Mouse (Mus musculus) kidney, postnatal 25 days (tissue): ENCODE results near the gene Tarbp2.

Source experiments
- DNase-seq, 2 experiments: peaks; one replicate each; pipeline ENCODE4 v3.0.0; 2021; ENCODE audit warnings: mixed read lengths in 2 of 2

The Tarbp2 gene

GRCm38 (mm10) chr15:102505770-102506463 is 12.1 kb upstream of the Tarbp2 start:
- DNase-seq, result no peak

GRCm38 (mm10) chr15:102506464-102506830 is 11.5 kb upstream of the Tarbp2 start:
- no peak for DNase-seq

GRCm38 (mm10) chr15:102506864-102507263 is 11.1 kb upstream of the Tarbp2 start:
- no peak for DNase-seq

- no peak for DNase-seq
Measured at GRCm38 (mm10) chr15:102507561-102507960, 10.4 kb upstream of the Tarbp2 start.

- DNase-seq, result no peak
Measured at GRCm38 (mm10) chr15:102508336-102508735, 9.7 kb upstream of the Tarbp2 start.

GRCm38 (mm10) chr15:102510110-102510509 is 7.9 kb upstream of the Tarbp2 start:
- DNase-seq, result no peak

- peak; percentile 91 to 94 for DNase-seq
Measured at GRCm38 (mm10) chr15:102510590-102511284, 7.3 kb upstream of the Tarbp2 start.

GRCm38 (mm10) chr15:102511285-102511833 is 6.6 kb upstream of the Tarbp2 start:
- DNase-seq, result peak in 1 of 2 experiments; percentile 39

GRCm38 (mm10) chr15:102512010-102512409 is 6.0 kb upstream of the Tarbp2 start:
- no peak for DNase-seq

- no peak for DNase-seq
Measured at GRCm38 (mm10) chr15:102512471-102512870, 5.5 kb upstream of the Tarbp2 start.

- DNase-seq, result no peak
Measured at GRCm38 (mm10) chr15:102513004-102513403, 5.0 kb upstream of the Tarbp2 start.

- DNase-seq, result no peak
Measured at GRCm38 (mm10) chr15:102515261-102515660, 2.7 kb upstream of the Tarbp2 start.

GRCm38 (mm10) chr15:102515791-102516190 is 2.2 kb upstream of the Tarbp2 start:
- no peak for DNase-seq

GRCm38 (mm10) chr15:102516293-102516692 is 1.7 kb upstream of the Tarbp2 start:
- peak in 1 of 2 experiments; percentile 53 for DNase-seq

GRCm38 (mm10) chr15:102516728-102517404 is 1.1 kb upstream of the Tarbp2 start, which contains the start of gene Map3k12:
Map3k12 (minus strand) TSS chr15:102517064.
- DNase-seq, result peak; percentile 68 to 84

- no peak for DNase-seq
Measured at GRCm38 (mm10) chr15:102517631-102517975, 389 bp upstream of the Tarbp2 start.

- peak in 1 of 2 experiments; percentile 37 for DNase-seq
Measured at GRCm38 (mm10) chr15:102518859-102519201, 838 bp downstream of the Tarbp2 start.

- no peak for DNase-seq
Measured at GRCm38 (mm10) chr15:102519211-102520141, 1.5 kb downstream of the Tarbp2 start.

- peak in 1 of 2 experiments; percentile 39 for DNase-seq
Measured at GRCm38 (mm10) chr15:102520416-102520815, 2.4 kb downstream of the Tarbp2 start.

- DNase-seq, result no peak
Measured at GRCm38 (mm10) chr15:102521480-102521879, 3.5 kb downstream of the Tarbp2 start.

- DNase-seq, result peak; percentile 68 to 79
Measured at GRCm38 (mm10) chr15:102524892-102525485, 7.0 kb downstream of the Tarbp2 start, which contains the start of gene Npff. Npff (minus strand) TSS chr15:102524942.
